Mouse (Mus musculus) common myeloid progenitor, adult 5-6 weeks (primary cell): ENCODE data around the gene Egr2. TPM values are rescaled to one million over a fixed set of nuclear protein-coding genes. Genes with fewer than 3 reads are reported as not detected.

Experiments
- ATAC-seq: replicated peaks from 2 replicates; pipeline ENCODE4 v1.8.0; 2016; ENCODE audit warnings: low read depth, mild to moderate bottlenecking, moderate TSS enrichment, inconsistent platforms; ENCODE audit not compliant: poor library complexity, severe bottlenecking
- total RNA-seq: library from RNA; stranded (forward); fragments of 200-1000, 187-1606 nt; gene quantifications from 2 replicates; pipeline ENCODE4 v1.2.3, GENCODE M21; 2017

Gene Egr2
- total RNA-seq, 1 experiment from 2014 or later: 14.9 TPM

- peak; percentile 66 for ATAC-seq
Observed at GRCm38 (mm10) chr10:67537151-67537994, 2.1 kb downstream of the Egr2 start.

- ATAC-seq: no peak
Observed at GRCm38 (mm10) chr10:67538106-67538505, 2.8 kb downstream of the Egr2 start.

- ATAC-seq: no peak
Observed at GRCm38 (mm10) chr10:67538585-67539400, 3.5 kb downstream of the Egr2 start.

GRCm38 (mm10) chr10:67539401-67539730 is 4.1 kb downstream of the Egr2 start:
- no peak for ATAC-seq

GRCm38 (mm10) chr10:67540591-67540990 is 5.3 kb downstream of the Egr2 start:
- ATAC-seq: no peak

GRCm38 (mm10) chr10:67547850-67548260 is 12.6 kb downstream of the Egr2 start:
- no peak for ATAC-seq

GRCm38 (mm10) chr10:67548261-67548854 is 13.1 kb downstream of the Egr2 start:
- no peak for ATAC-seq

GRCm38 (mm10) chr10:67548877-67549731 is 13.8 kb downstream of the Egr2 start, which contains the start of gene Ado:
Gene Ado (minus strand): TSS chr10:67548955.
- peak; percentile 85 for ATAC-seq

- ATAC-seq: no peak
Observed at GRCm38 (mm10) chr10:67558053-67558452, 22.8 kb downstream of the Egr2 start.

GRCm38 (mm10) chr10:67559765-67560394 is 24.6 kb downstream of the Egr2 start:
- no peak for ATAC-seq

- ATAC-seq: no peak
Observed at GRCm38 (mm10) chr10:67561185-67561584, 25.9 kb downstream of the Egr2 start.

GRCm38 (mm10) chr10:67564509-67564908 is 29.2 kb downstream of the Egr2 start:
- no peak for ATAC-seq

GRCm38 (mm10) chr10:67566104-67566503 is 30.8 kb downstream of the Egr2 start:
- peak; percentile 92 for ATAC-seq

- ATAC-seq: no peak
Observed at GRCm38 (mm10) chr10:67569539-67569938, 34.3 kb downstream of the Egr2 start.

- no peak for ATAC-seq
Observed at GRCm38 (mm10) chr10:67571443-67571842, 36.2 kb downstream of the Egr2 start.

GRCm38 (mm10) chr10:67573310-67573709 is 38.0 kb downstream of the Egr2 start:
- no peak for ATAC-seq

- 0 out of 2 replicates have a peak, but pooled peaks have one; percentile 19 for ATAC-seq
Observed at GRCm38 (mm10) chr10:67579830-67580229, 44.6 kb downstream of the Egr2 start.

- ATAC-seq: peak; percentile 88
Observed at GRCm38 (mm10) chr10:67581698-67582285, 46.5 kb downstream of the Egr2 start.
